Mouse (Mus musculus) ES-Bruce4 (cell line): ENCODE measurements around the gene Zfp652. TPM values are rescaled to one million over a fixed set of nuclear protein-coding genes. Genes with fewer than 3 reads are reported as not detected.

Experiments used
- H3K27ac ChIP-seq: 2 replicates; pipeline ENCODE4 v1.5.1; 2012; ENCODE audit warnings: low read length, inconsistent platforms; ENCODE audit not compliant: insufficient read depth
- H3K27me3 ChIP-seq: 2 replicates; pipeline ENCODE4 v1.6.1; 2012; ENCODE audit warnings: mild to moderate bottlenecking, low read length, inconsistent platforms; ENCODE audit not compliant: control insufficient read depth, poor library complexity, insufficient read depth, severe bottlenecking
- H3K36me3 ChIP-seq: 2 replicates; pipeline ENCODE4 v1.6.1; 2012; ENCODE audit warnings: inconsistent platforms, mild to moderate bottlenecking, low read length, moderate library complexity; ENCODE audit not compliant: control insufficient read depth, poor library complexity, insufficient read depth, severe bottlenecking
- H3K4me1 ChIP-seq: one replicate; pipeline ENCODE4 v1.8.1; 2011; ENCODE audit warnings: low read length; ENCODE audit not compliant: control insufficient read depth, insufficient read depth
- H3K4me3 ChIP-seq: 2 replicates; pipeline ENCODE4 v1.5.1; 2011; ENCODE audit warnings: low read depth, mild to moderate bottlenecking, low read length
- H3K9ac ChIP-seq: 2 replicates; pipeline ENCODE4 v1.6.1; 2012; ENCODE audit warnings: low read depth, mild to moderate bottlenecking, inconsistent platforms; ENCODE audit not compliant: poor library complexity, severe bottlenecking
- H3K9me3 ChIP-seq: replicated peaks from 2 replicates; pipeline ENCODE4 v1.6.1; 2012; ENCODE audit warnings: mild to moderate bottlenecking, low read length, inconsistent platforms; ENCODE audit not compliant: control insufficient read depth, poor library complexity, insufficient read depth, severe bottlenecking
- CTCF ChIP-seq: IDR thresholded peaks from one replicate; pipeline ENCODE4 v1.8.1; 2011; ENCODE audit warnings: low read depth, low read length
- EP300 ChIP-seq: IDR thresholded peaks from 2 replicates; pipeline ENCODE4 v1.6.1; 2011; ENCODE audit warnings: low read depth, low read length; ENCODE audit not compliant: insufficient read depth
- POLR2A ChIP-seq: IDR thresholded peaks from one replicate; pipeline ENCODE4 v1.8.1; 2011; ENCODE audit warnings: low read length; ENCODE audit not compliant: insufficient read depth
- polyA plus RNA-seq: library from polyadenylated mRNA; stranded (reverse); fragments of >200 nt; gene quantifications from 2 replicates; pipeline ENCODE4 v1.2.4, GENCODE M21; 2011; ENCODE audit warnings: low read depth; ENCODE audit not compliant: missing spikeins, insufficient read depth, insufficient read length

Zfp652 gene
- polyA plus RNA-seq, 1 experiment, result 41.4 TPM

DNA sequence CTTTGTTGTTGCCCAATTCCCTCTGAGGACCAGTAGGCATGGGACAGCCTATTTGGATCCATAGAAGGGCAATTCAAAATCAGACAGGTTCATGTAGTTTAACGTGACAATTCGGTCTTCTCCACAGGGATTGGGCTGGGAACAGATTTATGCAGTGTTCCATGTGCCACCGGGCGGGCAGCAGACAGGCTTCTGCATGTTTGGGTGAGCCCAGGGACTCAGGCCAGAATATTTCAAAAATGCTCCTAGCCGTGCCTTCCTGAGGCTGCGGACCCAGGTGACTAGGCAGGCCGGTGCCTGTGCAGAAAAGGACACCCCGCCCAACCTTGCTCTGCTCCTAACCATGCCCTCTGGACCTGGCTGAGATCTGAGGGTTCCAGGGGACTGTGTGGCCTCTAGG, 106.7 kb downstream of the Zfp652 start:
- no peaks in the 10 kb centered on the region for H3K27me3 ChIP-seq
- TF ChIP-seq POLR2A (no peak), CTCF (no peak), EP300 (no peak)

DNA sequence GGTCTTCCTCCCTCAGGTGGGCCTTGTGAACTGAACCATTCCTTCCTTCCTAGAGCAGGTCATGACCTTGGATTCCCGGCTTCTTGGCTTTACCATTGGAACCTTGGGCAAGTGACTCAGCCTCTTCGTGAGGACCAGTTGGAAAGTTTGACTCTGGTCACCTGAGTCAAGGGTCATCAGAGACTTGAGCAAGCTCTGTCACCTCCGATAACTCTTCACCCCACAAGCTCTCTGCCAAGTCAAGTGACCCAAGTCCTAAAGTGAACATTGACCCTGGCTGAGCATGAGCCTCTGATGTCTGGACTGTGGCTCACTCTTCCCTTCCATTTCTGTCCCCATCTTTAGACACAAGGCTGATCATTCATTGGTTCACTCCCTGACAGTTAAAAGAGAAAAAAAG, 109.0 kb downstream of the Zfp652 start:
- H3K27ac ChIP-seq, result no peak overlapping the region
- no peak overlapping the region for H3K4me3 ChIP-seq
- H3K4me1 ChIP-seq, result no peaks in the 10 kb centered on the region
- H3K27me3 ChIP-seq, result peaks cover 6% of the 10 kb centered on the region
- no peaks in the 10 kb centered on the region for H3K36me3 ChIP-seq
- no peaks in the 10 kb centered on the region for H3K9me3 ChIP-seq
- H3K9ac ChIP-seq, result no peak overlapping the region
- TF ChIP-seq CTCF, result no peak

More for the DNA sequence above, 106.7 kb downstream of the Zfp652 start:
- Histone ChIP-seq H3K27ac (no peak overlapping the region), H3K9ac (no peak overlapping the region), H3K36me3 (no peaks in the 10 kb centered on the region), H3K4me1 (no peaks in the 10 kb centered on the region), H3K4me3 (no peak overlapping the region), H3K9me3 (no peaks in the 10 kb centered on the region)

DNA sequence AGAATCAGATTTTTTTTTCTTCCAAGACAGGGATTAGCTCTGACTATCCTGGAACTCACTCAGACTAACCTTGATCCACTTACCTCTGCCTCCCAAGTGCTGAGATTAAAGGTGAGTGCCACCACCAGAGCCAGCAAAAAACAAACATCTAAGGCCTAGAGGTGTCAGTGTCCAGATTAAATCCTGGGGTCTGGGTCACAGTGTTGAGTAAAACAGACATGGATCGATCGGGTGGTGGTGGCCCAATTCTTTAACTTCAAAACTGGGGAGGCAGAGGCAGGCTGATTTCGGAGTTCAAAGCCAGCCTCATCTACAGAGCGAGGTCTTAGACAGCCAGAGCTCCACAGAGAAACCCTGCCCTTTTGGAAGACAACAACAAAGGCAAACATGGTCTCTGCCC, 110.0 kb downstream of the Zfp652 start:
- Histone ChIP-seq H3K27me3 (peaks cover 6% of the 10 kb centered on the region), H3K4me3 (no peak overlapping the region), H3K27ac (no peak overlapping the region), H3K36me3 (no peaks in the 10 kb centered on the region), H3K9ac (no peak overlapping the region), H3K9me3 (no peaks in the 10 kb centered on the region), H3K4me1 (no peaks in the 10 kb centered on the region)
- TF ChIP-seq EP300, result no peak
- TF ChIP-seq CTCF, result no peak
- TF ChIP-seq POLR2A, result no peak

DNA sequence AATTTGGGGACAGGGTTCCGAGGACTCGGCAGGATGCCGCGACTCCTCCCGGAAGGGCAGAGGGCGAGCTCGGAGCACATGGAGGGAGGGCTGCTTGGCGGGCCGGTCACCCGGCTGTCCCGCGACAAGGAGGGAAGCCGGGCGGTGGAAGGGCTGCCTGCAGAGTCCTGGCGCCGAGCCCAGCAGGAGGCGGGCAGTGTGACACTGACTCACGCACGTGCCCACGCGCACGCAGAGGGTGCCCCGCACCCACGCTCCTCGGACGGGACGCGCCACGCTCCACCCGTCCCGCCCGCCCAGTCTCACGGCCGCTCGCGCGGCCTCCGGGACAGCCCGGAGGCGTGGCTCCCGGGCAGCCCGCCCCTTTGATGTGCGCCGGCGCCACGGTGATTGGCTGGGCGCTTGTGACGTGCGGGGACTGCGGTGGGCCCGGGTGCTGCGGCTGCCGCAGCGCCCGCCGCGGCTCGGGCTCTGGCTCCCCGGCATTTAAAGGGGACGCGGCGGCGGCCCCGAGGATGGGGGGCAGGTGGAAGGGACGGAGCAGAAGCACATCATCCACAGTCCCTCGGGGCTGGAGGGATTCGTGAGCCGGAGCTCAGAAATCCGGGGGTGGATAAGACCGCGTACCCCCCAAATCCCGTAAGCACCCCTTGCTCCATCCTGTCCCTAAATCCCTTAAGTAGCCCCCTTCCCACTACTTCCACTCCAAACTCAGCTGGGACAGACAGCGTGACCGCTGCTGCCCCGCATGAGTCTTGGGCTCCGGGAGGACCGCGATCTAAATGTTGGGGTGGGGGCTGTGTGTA, 111.8 kb downstream of the Zfp652 start, which contains the start of gene Phospho1:
Gene Phospho1, plus strand, starts transcription at position 429 of the 806 bp plus-strand sequence.
- Histone ChIP-seq H3K27me3 (peaks cover 6% of the 10 kb centered on the region), H3K27ac (no peak within 1 kb of the TSS)
- TF ChIP-seq EP300 (no peak), CTCF (no peak), POLR2A (peak; percentile 57)

DNA sequence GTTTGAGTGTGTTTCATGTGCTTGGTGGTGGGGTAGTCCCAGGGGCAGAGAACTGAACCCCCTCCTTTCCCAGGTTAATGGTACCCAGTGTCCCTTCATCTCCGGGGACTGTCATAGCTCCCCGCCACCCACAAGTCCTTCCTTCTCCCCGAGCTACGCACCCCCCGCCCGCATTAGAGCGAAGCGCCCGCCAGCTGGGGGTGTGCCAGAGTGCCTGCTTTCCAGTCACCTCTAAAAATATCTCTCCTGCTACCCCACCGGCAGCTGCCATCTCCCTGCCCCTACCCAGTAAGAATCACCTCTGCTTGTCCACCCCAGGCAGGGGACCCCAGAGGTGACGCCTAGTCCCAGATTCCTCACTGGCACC, 112.4 kb downstream of the Zfp652 start:
- Histone ChIP-seq H3K27ac (no peak overlapping the region), H3K27me3 (peaks cover 6% of the 10 kb centered on the region)

More for the DNA sequence above, 111.8 kb downstream of the Zfp652 start, which contains the start of gene Phospho1:
- H3K9ac ChIP-seq, result peak within 1 kb of the TSS; percentile 75
- no peaks in the 10 kb centered on the region for H3K9me3 ChIP-seq
- H3K4me1 ChIP-seq, result no peaks in the 10 kb centered on the region
- H3K4me3 ChIP-seq, result peak within 1 kb of the TSS; percentile 84
- H3K36me3 ChIP-seq, result no peaks in the 10 kb centered on the region

DNA sequence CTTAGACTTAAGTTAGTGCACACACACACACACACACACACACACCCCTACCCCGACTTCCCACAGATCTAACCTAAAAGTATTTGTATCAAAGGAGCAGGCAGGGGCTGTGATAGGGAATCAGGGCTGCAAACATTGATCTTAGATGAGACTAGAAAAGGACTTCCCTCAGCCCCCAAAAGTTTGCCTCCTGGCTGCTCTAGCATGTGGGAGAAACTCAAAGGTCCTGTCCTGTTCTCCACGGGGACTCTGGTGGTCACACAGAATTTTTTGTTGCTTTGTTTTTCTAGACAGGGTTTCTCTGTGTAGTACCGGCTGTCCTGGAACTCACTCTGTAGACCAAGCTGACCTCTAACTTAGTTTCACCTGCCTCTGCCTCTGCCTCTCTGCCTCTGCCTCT, 113.2 kb downstream of the Zfp652 start:
- no peaks in the 10 kb centered on the region for H3K36me3 ChIP-seq
- no peak overlapping the region for H3K9ac ChIP-seq
- no peak overlapping the region for H3K4me3 ChIP-seq
- TF ChIP-seq EP300 (no peak), CTCF (no peak), POLR2A (no peak)
- no peak overlapping the region for H3K27ac ChIP-seq
- peaks cover 6% of the 10 kb centered on the region for H3K27me3 ChIP-seq
- H3K4me1 ChIP-seq, result no peaks in the 10 kb centered on the region
- H3K9me3 ChIP-seq, result no peaks in the 10 kb centered on the region

More for the DNA sequence above, 112.4 kb downstream of the Zfp652 start:
- Histone ChIP-seq H3K36me3 (no peaks in the 10 kb centered on the region), H3K4me1 (no peaks in the 10 kb centered on the region), H3K4me3 (peak overlapping the region; percentile 77), H3K9ac (peak overlapping the region; percentile 75), H3K9me3 (no peaks in the 10 kb centered on the region)
- TF ChIP-seq POLR2A (no peak), EP300 (no peak), CTCF (no peak)
